Mouse (Mus musculus): Measurements from ENCODE around the gene Mical2. TPM values are rescaled to one million over a fixed set of nuclear protein-coding genes. Genes with fewer than 3 reads are reported as not detected.

Gene Mical2
- total and polyA plus RNA-seq, 3 experiments, result not detected

- Histone ChIP-seq H3K79me2 (replicated peaks; ENCODE audit: control insufficient read depth, extremely low read depth, insufficient read depth, poor library complexity, severe bottlenecking) (no peaks in the 10 kb centered on the region), H3K4me1 (ENCODE audit: control insufficient read depth in 1 of 2, insufficient read depth in 2 of 2) (no peaks in the 10 kb centered on the region), H3K4me3 (replicated peaks in 1 of 3; ENCODE audit: low read depth in 2 of 3, low read length in 2 of 3, poor library complexity in 1 of 3) (no peak overlapping the region), H3K4me2 (ENCODE audit: insufficient read depth, low read depth, poor library complexity, severe bottlenecking) (no peak overlapping the region), H3K27ac (ENCODE audit: insufficient read depth, low read depth) (no peak overlapping the region), H3K27me3 (replicated peaks) (peaks cover 44% of the 10 kb centered on the region), H3K9me3 (replicated peaks; ENCODE audit: low read length) (no peaks in the 10 kb centered on the region), H3K36me3 (replicated peaks in 1 of 2; ENCODE audit: control insufficient read depth in 1 of 2, insufficient read depth in 1 of 2, low read length in 1 of 2) (no peaks in the 10 kb centered on the region), H3K9ac (ENCODE audit: insufficient read depth, low read depth) (no peak overlapping the region)
- in situ Hi-C loops (cut with MboI; ENCODE audit: low pct_ligation_motif_present, low pct_unique_long_range_greater_than_20kb, low sequenced_read_pairs), result no loop called here
- DNase-seq (ENCODE audit: extremely low read depth), result no peak
- TF ChIP-seq JUN (IDR thresholded peaks at IDR 0.05; ENCODE audit: insufficient read depth, low read depth, low read length), result no peak
- TF ChIP-seq HCFC1 (IDR thresholded peaks at IDR 0.05; ENCODE audit: low read depth, low read length), result no peak
- no peak for TF ChIP-seq CHD2 (IDR thresholded peaks at IDR 0.05; ENCODE audit: low read length)
- no peak for TF ChIP-seq RAD21 (IDR thresholded peaks at IDR 0.05; ENCODE audit: low read depth, low read length)
- TF ChIP-seq CTCF (conservative IDR thresholded peaks at IDR 0.05 in 1 of 2, IDR thresholded peaks at IDR 0.05 in 1 of 2; ENCODE audit: low read depth in 2 of 2, low read length in 2 of 2), result no peak
- no peak for TF ChIP-seq CHD1 (IDR thresholded peaks at IDR 0.05; ENCODE audit: low read depth, low read length)
- TF ChIP-seq GABPA (IDR thresholded peaks at IDR 0.05; ENCODE audit: insufficient replicate concordance, low read depth, low read length), result no peak
- no peak for TF ChIP-seq BHLHE40 (IDR thresholded peaks at IDR 0.05; ENCODE audit: low read depth, low read length)
- no peak for TF ChIP-seq NRF1 (IDR thresholded peaks at IDR 0.05; ENCODE audit: low read depth, low read length)
- TF ChIP-seq ZNF384 (IDR thresholded peaks at IDR 0.05; ENCODE audit: low read depth, low read length), result no peak
- TF ChIP-seq ZMIZ1 (IDR thresholded peaks at IDR 0.05; ENCODE audit: low read depth, low read length), result no peak
- no peak for TF ChIP-seq MEF2A (IDR thresholded peaks at IDR 0.05; ENCODE audit: borderline replicate concordance, low read depth, low read length)
- no peak for TF ChIP-seq POLR2AphosphoS2 (IDR thresholded peaks at IDR 0.05; ENCODE audit: low read depth, low read length)
- TF ChIP-seq SMC3 (IDR thresholded peaks at IDR 0.05; ENCODE audit: low read depth, low read length), result no peak
- TF ChIP-seq IRF4 (IDR thresholded peaks at IDR 0.05; ENCODE audit: low read depth, low read length), result no peak
- no peak for TF ChIP-seq POLR2A (IDR thresholded peaks at IDR 0.05; ENCODE audit: low read depth, low read length)
- no peak for TF ChIP-seq MXI1 (IDR thresholded peaks at IDR 0.05; ENCODE audit: low read depth, low read length)
- no peak for TF ChIP-seq EP300 (IDR thresholded peaks at IDR 0.05; ENCODE audit: low read length)
- no peak for TF ChIP-seq ELF1 (IDR thresholded peaks at IDR 0.05; ENCODE audit: low read depth, low read length)
- TF ChIP-seq ZKSCAN1 (IDR thresholded peaks at IDR 0.05; ENCODE audit: borderline replicate concordance, low read depth, low read length), result no peak
- dilution Hi-C loops (cut with MboI; ENCODE audit: extremely low pct_ligation_motif_present, extremely low pct_unique_long_range_greater_than_20kb, low sequenced_read_pairs), result no loop called here
Measured at GRCm38 (mm10) chr7:112329496-112329895, 103.8 kb downstream of the Mical2 start.

GRCm38 (mm10) chr7:112330935-112331334 lies 105.3 kb downstream of the Mical2 start:
- H3K4me2 ChIP-seq (ENCODE audit: insufficient read depth, low read depth, poor library complexity, severe bottlenecking), result no peak overlapping the region
- no peak overlapping the region for H3K4me3 ChIP-seq (replicated peaks in 1 of 3; ENCODE audit: low read depth in 2 of 3, low read length in 2 of 3, poor library complexity in 1 of 3)
- dilution Hi-C loops (cut with MboI; ENCODE audit: extremely low pct_ligation_motif_present, extremely low pct_unique_long_range_greater_than_20kb, low sequenced_read_pairs) (no loop called here), in situ Hi-C loops (cut with MboI; ENCODE audit: low pct_ligation_motif_present, low pct_unique_long_range_greater_than_20kb, low sequenced_read_pairs) (no loop called here)
- no peaks in the 10 kb centered on the region for H3K79me2 ChIP-seq (replicated peaks; ENCODE audit: control insufficient read depth, extremely low read depth, insufficient read depth, poor library complexity, severe bottlenecking)
- H3K4me1 ChIP-seq (ENCODE audit: control insufficient read depth in 1 of 2, insufficient read depth in 2 of 2), result no peaks in the 10 kb centered on the region
- peaks cover 56% of the 10 kb centered on the region for H3K27me3 ChIP-seq (replicated peaks)
- no peaks in the 10 kb centered on the region for H3K9me3 ChIP-seq (replicated peaks; ENCODE audit: low read length)
- no peaks in the 10 kb centered on the region for H3K36me3 ChIP-seq (replicated peaks in 1 of 2; ENCODE audit: control insufficient read depth in 1 of 2, insufficient read depth in 1 of 2, low read length in 1 of 2)
- DNase-seq (ENCODE audit: extremely low read depth), result no peak
- TF ChIP-seq CHD1 (IDR thresholded peaks at IDR 0.05; ENCODE audit: low read depth, low read length), result no peak
- no peak for TF ChIP-seq MAFK (IDR thresholded peaks at IDR 0.05; ENCODE audit: insufficient replicate concordance, low read length)
- no peak for TF ChIP-seq ZC3H11A (IDR thresholded peaks at IDR 0.05; ENCODE audit: low read depth, low read length)
- H3K9ac ChIP-seq (ENCODE audit: insufficient read depth, low read depth), result no peak overlapping the region
- no peak overlapping the region for H3K27ac ChIP-seq (ENCODE audit: insufficient read depth, low read depth)

Data from CH12.LX (cell line).